Mouse (Mus musculus): ENCODE measurements around the gene Tesk2. TPM values are rescaled to one million over a fixed set of nuclear protein-coding genes. Genes with fewer than 3 reads are reported as not detected.
"Not testable (repeated sequence)": the region's sequence is repeated elsewhere in the genome, so short reads cannot be mapped to it uniquely, and the experiment has no call there.

Gene Tesk2
- 7.5 and 9.8 TPM in 2 replicates for polyA plus RNA-seq (2014; fragmentation: Nextera tagmentation; extraction: Ambion mirVana)

DNA sequence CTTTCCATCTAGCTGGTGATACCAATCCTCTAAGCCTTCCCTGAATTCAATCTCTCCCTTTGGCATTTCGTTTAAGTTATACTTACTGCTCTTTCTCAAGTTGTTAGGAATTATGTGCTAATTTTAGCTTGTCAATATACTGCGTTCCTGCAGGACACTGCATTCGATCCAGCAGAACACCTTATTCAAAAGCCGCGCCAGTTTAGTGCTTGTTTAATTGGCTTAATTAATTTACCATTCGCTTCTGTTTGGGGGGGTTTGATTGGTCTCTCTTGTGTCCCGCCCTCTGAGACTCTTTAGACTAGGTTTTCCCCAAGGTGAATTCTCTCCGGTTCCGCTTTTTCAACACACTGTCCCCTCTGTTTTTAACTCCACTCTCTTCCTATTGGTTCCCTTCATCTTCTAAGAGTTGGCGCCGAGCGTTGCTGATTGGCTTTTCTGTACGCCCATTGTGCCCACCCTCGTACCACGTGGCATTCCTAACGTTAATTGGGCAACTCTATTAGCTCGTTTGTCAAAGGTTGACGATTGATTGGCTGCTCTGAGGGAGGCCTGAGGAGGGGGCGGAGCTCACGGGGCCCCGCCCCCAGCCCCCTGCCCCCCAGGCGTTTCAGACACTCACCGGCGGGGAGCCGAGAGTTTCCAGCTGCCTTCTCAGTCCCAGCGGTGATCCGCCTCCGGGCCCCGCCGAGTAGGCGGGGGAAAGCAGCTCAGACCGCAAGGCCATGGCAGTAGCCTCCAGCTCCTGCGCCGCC is at the start of gene Tesk2:
Gene Tesk2 (plus strand): TSS at position 606 of the 755 bp plus-strand sequence.
- Histone ChIP-seq H3K27ac (ENCODE audit: low read length) (peak within 1 kb of the TSS; percentile 90), H3K4me2 (replicated peaks; ENCODE audit: low read depth, low read length) (peak within 1 kb of the TSS; percentile 76), H3K4me1 (ENCODE audit: control insufficient read depth, insufficient read depth, low read length) (0 out of 2 replicates have a peak, but pooled peaks cover 4% of the 10 kb centered on the region), H3K36me3 (ENCODE audit: control insufficient read depth, insufficient read depth, low read length) (no peaks in the 10 kb centered on the region), H3K27me3 (ENCODE audit: control insufficient read depth, insufficient read depth, low read length) (no peaks in the 10 kb centered on the region), H3K9ac (replicated peaks; ENCODE audit: low read depth, low read length) (peak within 1 kb of the TSS; percentile 87), H3K4me3 (ENCODE audit: low read depth, low read length) (peak within 1 kb of the TSS; percentile 76), H3K9me3 (ENCODE audit: control insufficient read depth, low read depth, low read length) (no peaks in the 10 kb centered on the region)
- WGBS, result under 1% methylated on average over 34 of the region's 34 CpGs
- peak; percentile 98 for ATAC-seq (ENCODE audit: insufficient number of reproducible peaks, insufficient read depth, low FRiP score, low read depth)

DNA sequence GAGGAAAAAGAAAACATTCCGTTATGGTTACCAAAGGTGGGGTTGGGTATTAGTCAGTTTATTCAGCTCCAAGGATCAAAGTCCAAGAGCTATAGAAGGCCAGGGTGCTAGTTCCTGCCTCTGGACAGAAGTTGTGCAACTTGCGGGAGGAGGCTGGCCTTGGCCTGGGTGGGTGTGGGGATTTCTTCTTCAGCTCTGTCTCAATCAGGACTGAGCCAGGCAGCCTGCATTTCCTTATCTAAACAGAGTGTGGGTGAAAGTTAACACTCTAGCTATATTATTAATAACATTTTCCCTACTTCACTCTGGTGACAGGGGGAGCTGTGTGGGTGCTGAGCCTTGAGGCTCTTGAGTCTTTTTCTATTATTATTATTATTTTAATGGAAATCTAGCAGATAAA is 48.0 kb upstream of the Tesk2 start:
- peak; percentile 97 for ATAC-seq (ENCODE audit: insufficient number of reproducible peaks, insufficient read depth, low FRiP score, low read depth)
- H3K36me3 ChIP-seq (ENCODE audit: control insufficient read depth, insufficient read depth, low read length), result no peaks in the 10 kb centered on the region
- no peaks in the 10 kb centered on the region for H3K27me3 ChIP-seq (ENCODE audit: control insufficient read depth, insufficient read depth, low read length)
- 29% methylated on average over 2 of the region's 2 CpGs for WGBS
- peak overlapping the region; percentile 58; the same call in 1 of the 2 replicates for H3K27ac ChIP-seq (ENCODE audit: low read length)
- H3K9me3 ChIP-seq (ENCODE audit: control insufficient read depth, low read depth, low read length), result no peaks in the 10 kb centered on the region
- H3K4me1 ChIP-seq (ENCODE audit: control insufficient read depth, insufficient read depth, low read length), result peaks cover 8% of the 10 kb centered on the region; the same call in 1 of the 2 replicates
- H3K4me3 ChIP-seq (ENCODE audit: low read depth, low read length), result no peak overlapping the region
- H3K9ac ChIP-seq (replicated peaks; ENCODE audit: low read depth, low read length), result no peak overlapping the region
- no peak overlapping the region for H3K4me2 ChIP-seq (replicated peaks; ENCODE audit: low read depth, low read length)

DNA sequence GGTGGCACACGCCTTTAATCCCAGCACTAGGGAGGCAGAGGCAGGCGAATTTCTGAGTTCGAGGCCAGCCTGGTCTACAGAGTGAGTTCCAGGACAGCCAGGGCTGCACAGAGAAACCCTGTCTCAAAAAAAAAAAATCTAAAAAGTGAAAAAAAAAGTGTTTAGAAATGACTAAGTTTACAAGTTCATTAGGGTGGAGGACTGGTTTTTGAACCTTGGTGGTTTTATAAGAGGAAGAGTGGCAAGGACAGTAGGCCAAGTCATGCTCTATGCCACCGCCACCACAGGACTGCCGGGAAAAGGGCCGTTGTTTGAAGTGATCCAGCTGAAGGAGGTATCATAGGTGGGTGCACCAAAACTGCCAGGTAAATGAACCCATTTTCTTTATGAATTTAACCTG is 46.0 kb upstream of the Tesk2 start:
- H3K9ac ChIP-seq (replicated peaks; ENCODE audit: low read depth, low read length); H3K27ac ChIP-seq (ENCODE audit: low read length); H3K4me3 ChIP-seq (ENCODE audit: low read depth, low read length); H3K36me3 ChIP-seq (ENCODE audit: control insufficient read depth, insufficient read depth, low read length); ATAC-seq (ENCODE audit: insufficient number of reproducible peaks, insufficient read depth, low FRiP score, low read depth); H3K4me2 ChIP-seq (replicated peaks; ENCODE audit: low read depth, low read length); H3K27me3 ChIP-seq (ENCODE audit: control insufficient read depth, insufficient read depth, low read length); H3K4me1 ChIP-seq (ENCODE audit: control insufficient read depth, insufficient read depth, low read length); H3K9me3 ChIP-seq (ENCODE audit: control insufficient read depth, low read depth, low read length): not testable (repeated sequence)
- WGBS, result 89% methylated on average over 6 of the region's 6 CpGs

DNA sequence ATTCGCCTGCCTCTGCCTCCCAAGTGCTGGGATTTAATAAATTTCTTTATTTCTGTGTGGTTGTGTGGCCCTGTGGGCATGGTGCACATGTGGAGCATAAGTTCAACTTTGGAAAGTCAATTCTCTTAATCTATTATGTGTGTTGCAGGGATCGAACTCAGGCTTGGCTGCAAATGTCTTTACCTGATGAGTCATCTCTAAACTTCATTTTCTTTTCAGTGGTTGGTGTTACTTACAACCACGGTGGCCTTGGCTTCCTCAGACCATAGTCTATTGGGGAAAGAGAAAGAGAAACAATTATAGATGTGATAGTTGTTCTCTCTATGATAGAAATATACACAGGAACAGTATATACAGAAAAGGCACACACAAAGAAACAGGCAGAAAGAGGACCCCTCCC is 44.7 kb upstream of the Tesk2 start:
- Histone ChIP-seq H3K27ac (ENCODE audit: low read length) (no peak overlapping the region), H3K36me3 (ENCODE audit: control insufficient read depth, insufficient read depth, low read length) (no peaks in the 10 kb centered on the region), H3K9me3 (ENCODE audit: control insufficient read depth, low read depth, low read length) (no peaks in the 10 kb centered on the region), H3K9ac (replicated peaks; ENCODE audit: low read depth, low read length) (no peak overlapping the region), H3K27me3 (ENCODE audit: control insufficient read depth, insufficient read depth, low read length) (no peaks in the 10 kb centered on the region), H3K4me2 (replicated peaks; ENCODE audit: low read depth, low read length) (no peak overlapping the region), H3K4me1 (ENCODE audit: control insufficient read depth, insufficient read depth, low read length) (peaks cover 8% of the 10 kb centered on the region; the same call in 1 of the 2 replicates), H3K4me3 (ENCODE audit: low read depth, low read length) (no peak overlapping the region)
- WGBS, result 88% methylated on average over 3 of the region's 3 CpGs
- no peak for ATAC-seq (ENCODE audit: insufficient number of reproducible peaks, insufficient read depth, low FRiP score, low read depth)

DNA sequence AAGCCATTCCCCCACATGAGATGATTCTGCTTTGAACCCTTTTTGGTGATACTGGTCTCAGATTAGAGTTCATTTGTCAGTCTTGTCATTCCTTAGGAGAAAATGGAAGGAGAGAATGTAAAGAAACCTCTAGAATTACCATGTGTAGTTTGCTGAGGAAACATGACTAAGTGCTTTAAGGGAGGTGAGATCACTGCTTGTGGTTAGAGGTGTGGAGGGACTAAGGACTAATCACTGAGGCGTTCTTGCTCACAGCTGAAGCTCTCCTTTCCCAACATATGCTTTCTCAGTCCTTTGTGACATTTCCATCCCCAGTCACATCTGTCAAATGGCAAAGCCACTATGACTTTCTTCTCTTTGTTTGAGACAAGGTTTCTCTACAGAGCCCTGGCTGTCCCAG is 42.9 kb upstream of the Tesk2 start:
- WGBS, result 91% methylated on average over 1 of the region's 1 CpGs
- Histone ChIP-seq H3K4me2 (replicated peaks; ENCODE audit: low read depth, low read length) (no peak overlapping the region), H3K9me3 (ENCODE audit: control insufficient read depth, low read depth, low read length) (no peaks in the 10 kb centered on the region), H3K27me3 (ENCODE audit: control insufficient read depth, insufficient read depth, low read length) (no peaks in the 10 kb centered on the region), H3K4me1 (ENCODE audit: control insufficient read depth, insufficient read depth, low read length) (peaks cover 7% of the 10 kb centered on the region; the same call in 1 of the 2 replicates), H3K36me3 (ENCODE audit: control insufficient read depth, insufficient read depth, low read length) (no peaks in the 10 kb centered on the region), H3K4me3 (ENCODE audit: low read depth, low read length) (no peak overlapping the region), H3K27ac (ENCODE audit: low read length) (no peak overlapping the region), H3K9ac (replicated peaks; ENCODE audit: low read depth, low read length) (no peak overlapping the region)
- no peak for ATAC-seq (ENCODE audit: insufficient number of reproducible peaks, insufficient read depth, low FRiP score, low read depth)

DNA sequence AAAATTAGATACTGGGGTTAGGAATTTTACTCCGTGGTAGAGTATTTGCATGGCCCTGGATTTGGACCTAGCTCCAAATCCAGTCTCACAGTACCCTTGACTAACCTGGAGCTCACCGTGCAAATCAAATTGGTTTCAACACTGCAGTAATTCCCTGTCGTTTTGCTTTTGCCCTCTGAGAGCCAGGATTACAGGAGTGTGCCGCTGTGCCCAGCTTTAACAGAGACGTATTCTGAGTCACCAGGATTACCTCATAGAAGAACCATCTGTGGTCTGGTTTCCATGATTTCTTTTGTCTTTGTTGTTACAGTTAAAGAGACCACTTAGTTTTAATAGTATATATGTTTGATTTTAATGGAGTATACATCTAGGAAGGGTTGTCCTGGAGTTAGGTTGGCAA is 41.6 kb upstream of the Tesk2 start:
- H3K27ac ChIP-seq (ENCODE audit: low read length), result no peak overlapping the region
- no peak for ATAC-seq (ENCODE audit: insufficient number of reproducible peaks, insufficient read depth, low FRiP score, low read depth)
- no peak overlapping the region for H3K4me3 ChIP-seq (ENCODE audit: low read depth, low read length)
- no peaks in the 10 kb centered on the region for H3K27me3 ChIP-seq (ENCODE audit: control insufficient read depth, insufficient read depth, low read length)
- no peaks in the 10 kb centered on the region for H3K4me1 ChIP-seq (ENCODE audit: control insufficient read depth, insufficient read depth, low read length)
- H3K4me2 ChIP-seq (replicated peaks; ENCODE audit: low read depth, low read length), result no peak overlapping the region
- no peak overlapping the region for H3K9ac ChIP-seq (replicated peaks; ENCODE audit: low read depth, low read length)
- WGBS, result 73% methylated on average over 5 of the region's 5 CpGs
- no peaks in the 10 kb centered on the region for H3K36me3 ChIP-seq (ENCODE audit: control insufficient read depth, insufficient read depth, low read length)
- no peaks in the 10 kb centered on the region for H3K9me3 ChIP-seq (ENCODE audit: control insufficient read depth, low read depth, low read length)

DNA sequence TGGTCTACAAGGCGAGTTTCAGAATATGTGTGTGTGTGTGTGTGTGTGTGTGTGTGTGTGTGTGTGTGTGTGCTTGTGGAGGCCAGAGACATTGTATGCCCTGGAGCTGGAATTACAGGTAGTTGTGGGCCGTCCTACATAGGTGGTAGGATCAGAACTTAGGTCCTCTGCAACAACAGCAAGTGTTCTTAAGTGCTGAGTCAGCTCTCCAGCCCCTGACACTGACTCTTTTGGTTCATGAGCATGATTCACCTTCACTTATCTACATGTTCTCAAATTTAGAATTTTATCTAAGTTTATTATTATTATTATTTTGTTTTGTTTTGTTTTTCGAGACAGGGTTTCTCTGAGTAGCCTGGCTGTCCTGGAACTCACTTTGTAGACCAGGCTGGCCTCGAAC is 40.2 kb upstream of the Tesk2 start:
- H3K4me2 ChIP-seq (replicated peaks; ENCODE audit: low read depth, low read length); H3K9ac ChIP-seq (replicated peaks; ENCODE audit: low read depth, low read length); H3K4me1 ChIP-seq (ENCODE audit: control insufficient read depth, insufficient read depth, low read length); H3K27me3 ChIP-seq (ENCODE audit: control insufficient read depth, insufficient read depth, low read length); ATAC-seq (ENCODE audit: insufficient number of reproducible peaks, insufficient read depth, low FRiP score, low read depth); H3K9me3 ChIP-seq (ENCODE audit: control insufficient read depth, low read depth, low read length); H3K4me3 ChIP-seq (ENCODE audit: low read depth, low read length); H3K27ac ChIP-seq (ENCODE audit: low read length); H3K36me3 ChIP-seq (ENCODE audit: control insufficient read depth, insufficient read depth, low read length): not testable (repeated sequence)
- WGBS, result 93% methylated on average over 4 of the region's 4 CpGs

DNA sequence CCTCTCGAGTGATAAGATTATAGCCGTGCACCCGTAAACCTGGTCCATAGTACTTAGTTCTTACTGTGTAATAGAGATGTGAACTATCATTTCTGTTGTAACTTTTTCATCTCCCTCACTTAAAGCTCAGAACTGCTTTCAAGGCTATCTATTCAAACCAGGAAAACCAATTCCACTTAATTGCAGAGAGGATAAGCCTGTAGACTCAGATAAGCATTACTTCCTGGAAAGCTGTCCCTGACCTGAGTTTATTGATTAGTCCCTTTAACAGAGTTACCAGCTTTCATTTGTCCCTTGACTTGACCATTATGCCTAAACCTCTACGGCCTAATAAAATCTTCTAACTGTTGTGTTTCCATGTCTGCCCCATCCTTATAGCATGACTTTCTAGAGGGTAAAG is 36.8 kb upstream of the Tesk2 start:
- Histone ChIP-seq H3K36me3 (ENCODE audit: control insufficient read depth, insufficient read depth, low read length) (peaks cover 3% of the 10 kb centered on the region; the same call in 1 of the 2 replicates), H3K9me3 (ENCODE audit: control insufficient read depth, low read depth, low read length) (no peaks in the 10 kb centered on the region), H3K27ac (ENCODE audit: low read length) (no peak overlapping the region), H3K27me3 (ENCODE audit: control insufficient read depth, insufficient read depth, low read length) (no peaks in the 10 kb centered on the region), H3K4me1 (ENCODE audit: control insufficient read depth, insufficient read depth, low read length) (peaks cover 12% of the 10 kb centered on the region; the same call in 1 of the 2 replicates), H3K4me3 (ENCODE audit: low read depth, low read length) (no peak overlapping the region), H3K4me2 (replicated peaks; ENCODE audit: low read depth, low read length) (no peak overlapping the region), H3K9ac (replicated peaks; ENCODE audit: low read depth, low read length) (no peak overlapping the region)
- ATAC-seq (ENCODE audit: insufficient number of reproducible peaks, insufficient read depth, low FRiP score, low read depth), result no peak
- WGBS, result 69% methylated on average over 4 of the region's 4 CpGs
